Mouse (Mus musculus) bone marrow macrophage, adult 2 months (primary cell): ENCODE measurements at regions not wholly inside any gene's neighbourhood (a gene's known extent, or its start where the extent isn't known, plus 50 kb on each side); places are given as distances from the start of the nearest gene placed in this dataset.
"Not testable (repeated sequence)": the region's sequence is repeated elsewhere in the genome, so short reads cannot be mapped to it uniquely, and the experiment has no call there.

Experiments
- CTCF ChIP-seq: IDR thresholded peaks from 2 replicates; pipeline ENCODE4 v1.5.1; 2012; ENCODE audit warnings: low read depth, mild to moderate bottlenecking, low read length, moderate library complexity
- POLR2A ChIP-seq: IDR thresholded peaks from 2 replicates; pipeline ENCODE4 v1.6.1; 2012; ENCODE audit warnings: mild to moderate bottlenecking, low read depth, low read length, borderline replicate concordance

- TF ChIP-seq POLR2A, CTCF: not testable (repeated sequence)
Measured at GRCm38 (mm10) chr7:60492028-60492995, 352.3 kb upstream of the Snrpn start.
